Mouse (Mus musculus): ENCODE results near the gene Catsperz.

DNA sequence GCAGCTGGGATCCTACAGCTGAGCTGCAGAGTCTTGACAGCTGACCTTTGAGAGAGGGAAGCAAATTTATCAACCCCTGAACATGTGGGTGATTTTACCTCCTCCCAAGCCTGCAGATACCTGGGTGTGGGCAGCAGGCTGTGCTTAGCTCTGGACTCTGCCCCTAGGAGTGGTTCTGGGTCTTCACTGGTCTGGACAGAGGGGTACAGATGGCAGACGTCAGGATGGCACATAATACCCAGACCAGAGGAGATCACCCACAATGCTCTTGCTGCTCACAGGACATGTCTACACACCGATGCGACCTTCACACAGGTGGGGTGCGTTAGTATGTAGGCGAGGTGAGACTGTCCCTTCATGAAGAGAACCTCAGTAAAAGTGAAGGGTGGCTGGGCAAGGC is 24.4 kb upstream of the Catsperz start:
- TF ChIP-seq POLR2A (IDR thresholded peaks at IDR 0.05; ENCODE audit: control insufficient read depth, extremely low read depth, insufficient read depth, low read length, poor library complexity): no peak
- TF ChIP-seq CTCF (IDR thresholded peaks at IDR 0.05; ENCODE audit: borderline replicate concordance, control insufficient read depth, extremely low read depth, insufficient read depth, low read length, poor library complexity): no peak
